Mouse (Mus musculus) ES-E14 (cell line): Measurements from ENCODE around the gene 2410131K14Rik. TPM values are rescaled to one million over a fixed set of nuclear protein-coding genes. Genes with fewer than 3 reads are reported as not detected.

Experiments used
- DNase-seq: peaks from one replicate; pipeline ENCODE4 v3.0.0-alpha.2; 2013; ENCODE audit warnings: low read depth, low spot score
- H3K27ac ChIP-seq: 2 replicates; pipeline ENCODE4 v1.5.1; 2012; ENCODE audit warnings: low read depth, mild to moderate bottlenecking, low read length, moderate library complexity, mixed read lengths; ENCODE audit not compliant: poor library complexity, insufficient read depth, severe bottlenecking
- H3K36me3 ChIP-seq: 2 replicates; pipeline ENCODE4 v1.6.1; 2012; ENCODE audit warnings: mild to moderate bottlenecking, low read length, moderate library complexity, mixed read lengths; ENCODE audit not compliant: control insufficient read depth, poor library complexity, insufficient read depth, severe bottlenecking
- H3K4me1 ChIP-seq, 2 experiments: fragments of 150-350 bp in 1 of 2; sonication (generic) in 1 of 2; 2 replicates each; pipeline ENCODE4 v1.6.1; 2012; ENCODE audit warnings: low read length in 2 of 2, mild to moderate bottlenecking in 1 of 2, mixed read lengths in 1 of 2; ENCODE audit not compliant: control insufficient read depth in 2 of 2, insufficient read depth in 2 of 2, poor library complexity in 1 of 2
- H3K4me3 ChIP-seq, 2 experiments: fragments of 150-350 bp in 1 of 2; sonication (generic) in 1 of 2; 2 replicates each; pipeline ENCODE4 v1.5.1; 2012; ENCODE audit warnings: low read length in 2 of 2, low read depth in 1 of 2, mild to moderate bottlenecking in 1 of 2, mixed read lengths in 1 of 2; ENCODE audit not compliant: insufficient read depth in 1 of 2, poor library complexity in 1 of 2, severe bottlenecking in 1 of 2
- H3K9ac ChIP-seq: 2 replicates; pipeline ENCODE4 v1.6.1; 2012; ENCODE audit warnings: low read depth, mild to moderate bottlenecking, low read length, mixed read lengths; ENCODE audit not compliant: poor library complexity, insufficient read depth, severe bottlenecking
- H3K9me3 ChIP-seq: fragments of 150-350 bp; sonication (generic); 2 replicates; pipeline ENCODE4 v1.6.1; 2012; ENCODE audit warnings: low read depth, mild to moderate bottlenecking, low read length; ENCODE audit not compliant: control insufficient read depth, insufficient read depth
- CHD2 ChIP-seq: IDR thresholded peaks from 2 replicates; pipeline ENCODE4 v1.6.1; 2014; ENCODE audit warnings: mild to moderate bottlenecking, low read depth, low read length, inconsistent platforms
- HCFC1 ChIP-seq: IDR thresholded peaks from 2 replicates; pipeline ENCODE4 v1.6.1; 2012; ENCODE audit warnings: low read length, inconsistent platforms, borderline replicate concordance; ENCODE audit not compliant: insufficient read depth
- MAFK ChIP-seq: IDR thresholded peaks from 2 replicates; pipeline ENCODE4 v1.6.1; 2014; ENCODE audit warnings: mild to moderate bottlenecking, low read depth, low read length, inconsistent platforms; ENCODE audit not compliant: insufficient read depth
- ZC3H11A ChIP-seq: IDR thresholded peaks from 2 replicates; pipeline ENCODE4 v1.6.1; 2012; ENCODE audit warnings: low read depth, mild to moderate bottlenecking, inconsistent platforms, low read length, borderline replicate concordance
- ZNF384 ChIP-seq: IDR thresholded peaks from 2 replicates; pipeline ENCODE4 v1.6.1; 2012; ENCODE audit warnings: low read depth, low read length, inconsistent platforms
- in situ Hi-C, 2 experiments: fragments of 600-800 bp; cut with MboI; formaldehyde crosslinking; loops; one replicate each; pipeline ENCODE4 v1.15.1; 2025; ENCODE audit warnings: low sequenced_read_pairs in 2 of 2, inconsistent platforms in 1 of 2; ENCODE audit not compliant: unreplicated experiment in 2 of 2
- total RNA-seq: library from RNA; depleted of rRNA; stranded (reverse); fragments of 300-350 nt; gene quantifications from 2 replicates; pipeline ENCODE4 v1.2.3, GENCODE M21; 2012

Gene 2410131K14Rik
- total RNA-seq, 1 experiment = 11.6 TPM

- Histone ChIP-seq H3K36me3 (peaks cover 41% of the 10 kb centered on the region), H3K27ac (no peak overlapping the region)
Observed at GRCm38 (mm10) chr5:118260642-118261041, 15.6 kb downstream of the 2410131K14Rik start.

DNA sequence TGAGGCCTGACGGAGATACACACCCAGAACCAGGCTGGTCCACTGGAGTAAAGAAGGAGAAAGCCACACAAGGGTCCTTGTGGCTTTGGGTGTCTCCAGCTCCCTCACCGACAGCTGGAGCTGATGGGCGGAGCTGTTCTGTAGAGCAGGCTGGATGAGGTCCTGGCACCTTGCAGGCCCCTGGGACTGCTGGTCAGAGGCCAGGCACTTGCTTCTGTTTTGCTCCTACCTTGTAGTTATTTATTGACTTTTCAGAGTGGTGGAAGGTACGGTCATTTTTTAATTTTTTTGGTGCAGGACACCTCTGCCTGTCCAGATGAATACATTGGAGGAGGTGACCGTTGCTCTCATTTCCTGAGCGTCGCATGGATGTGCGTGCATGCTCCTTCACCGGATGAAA lies 16.2 kb downstream of the 2410131K14Rik start:
- H3K27ac ChIP-seq = no peak overlapping the region
- TF ChIP-seq HCFC1 (no peak), CHD2 (no peak), MAFK (no peak), ZNF384 (no peak)
- no peaks in the 10 kb centered on the region for H3K9me3 ChIP-seq
- no peaks in the 10 kb centered on the region for H3K4me1 ChIP-seq
- DNase-seq = no peak
- in situ Hi-C loops = loop anchor here in 1 of 2 experiments (10.0 kb wide), 1 partner anchor 504 kb away; no protein-coding TSS in a partner anchor
- no peak overlapping the region for H3K9ac ChIP-seq
- H3K36me3 ChIP-seq = peaks cover 39% of the 10 kb centered on the region
- H3K4me3 ChIP-seq = no peak overlapping the region

More at GRCm38 (mm10) chr5:118260642-118261041, 15.6 kb downstream of the 2410131K14Rik start:
- no peaks in the 10 kb centered on the region for H3K9me3 ChIP-seq
- H3K9ac ChIP-seq = no peak overlapping the region
- no peak for TF ChIP-seq MAFK
- no peak overlapping the region for H3K4me3 ChIP-seq
- in situ Hi-C loops = loop anchor here in 1 of 2 experiments (10.0 kb wide), 1 partner anchor 504 kb away; no protein-coding TSS in a partner anchor
- no peak for DNase-seq
- H3K4me1 ChIP-seq = no peaks in the 10 kb centered on the region

GRCm38 (mm10) chr5:118262418-118262817 lies 17.4 kb downstream of the 2410131K14Rik start:
- no peaks in the 10 kb centered on the region for H3K9me3 ChIP-seq
- no peaks in the 10 kb centered on the region for H3K4me1 ChIP-seq
- peaks cover 31% of the 10 kb centered on the region for H3K36me3 ChIP-seq
- in situ Hi-C loops = loop anchor here in 1 of 2 experiments (10.0 kb wide), 1 partner anchor 502 kb away; no protein-coding TSS in a partner anchor
- H3K9ac ChIP-seq = no peak overlapping the region
- H3K4me3 ChIP-seq = no peak overlapping the region
- no peak for TF ChIP-seq ZNF384
- TF ChIP-seq MAFK = no peak
- no peak for TF ChIP-seq ZC3H11A
- TF ChIP-seq CHD2 = no peak
- no peak for TF ChIP-seq HCFC1
- no peak for DNase-seq
- H3K27ac ChIP-seq = no peak overlapping the region

- no peak overlapping the region for H3K4me3 ChIP-seq
- H3K36me3 ChIP-seq = peaks cover 21% of the 10 kb centered on the region
- TF ChIP-seq HCFC1 = no peak
- no peaks in the 10 kb centered on the region for H3K9me3 ChIP-seq
- H3K27ac ChIP-seq = no peak overlapping the region
- H3K9ac ChIP-seq = no peak overlapping the region
- H3K4me1 ChIP-seq = no peaks in the 10 kb centered on the region
- in situ Hi-C loops = loop anchor here in 1 of 2 experiments (10.0 kb wide), 1 partner anchor 501 kb away; no protein-coding TSS in a partner anchor
- DNase-seq = no peak
Observed at GRCm38 (mm10) chr5:118264279-118264678, 19.3 kb downstream of the 2410131K14Rik start.

- Histone ChIP-seq H3K4me1 (no peaks in the 10 kb centered on the region), H3K27ac (no peak overlapping the region), H3K36me3 (peaks cover 18% of the 10 kb centered on the region), H3K4me3 (no peak overlapping the region), H3K9ac (no peak overlapping the region), H3K9me3 (no peaks in the 10 kb centered on the region)
- no peak for TF ChIP-seq CHD2
- TF ChIP-seq MAFK = no peak
- no peak for TF ChIP-seq ZNF384
- no peak for TF ChIP-seq HCFC1
- TF ChIP-seq ZC3H11A = no peak
- no peak for DNase-seq
- in situ Hi-C loops = loop anchor here in 1 of 2 experiments (10.0 kb wide), 1 partner anchor 499 kb away; no protein-coding TSS in a partner anchor
Observed at GRCm38 (mm10) chr5:118265366-118265765, 20.3 kb downstream of the 2410131K14Rik start.
